Mouse (Mus musculus) left cerebral cortex, adult 9 months (tissue): ENCODE measurements at regions not wholly inside any gene's neighbourhood (a gene's known extent, or its start where the extent isn't known, plus 50 kb on each side); places are given as distances from the start of the nearest gene placed in this dataset.

Experiments used
- DNase-seq, 2 experiments: peaks; one replicate each; pipeline ENCODE4 v3.0.0; 2022; ENCODE audit warnings: low spot score in 2 of 2

GRCm38 (mm10) chr17:45242076-45242475, 191.5 kb downstream of the Cdc5l start:
- peak in 1 of 2 experiments; percentile 43 for DNase-seq

- DNase-seq = no peak
Measured at GRCm38 (mm10) chr17:45240963-45241543, 192.5 kb downstream of the Cdc5l start.

- DNase-seq = no peak
Measured at GRCm38 (mm10) chr17:45240545-45240944, 193.0 kb downstream of the Cdc5l start.

GRCm38 (mm10) chr17:45237246-45237645, 196.3 kb downstream of the Cdc5l start:
- DNase-seq = no peak

GRCm38 (mm10) chr17:45235401-45235800, 198.1 kb downstream of the Cdc5l start:
- DNase-seq = no peak

GRCm38 (mm10) chr17:45232874-45233273, 200.7 kb downstream of the Cdc5l start:
- no peak for DNase-seq

GRCm38 (mm10) chr17:45227190-45227589, 206.3 kb downstream of the Cdc5l start:
- no peak for DNase-seq

- no peak for DNase-seq
Measured at GRCm38 (mm10) chr17:45226486-45226885, 207.1 kb downstream of the Cdc5l start.

GRCm38 (mm10) chr17:45221625-45222024, 211.9 kb downstream of the Cdc5l start:
- DNase-seq = no peak

GRCm38 (mm10) chr17:45217126-45217525, 216.4 kb downstream of the Cdc5l start:
- no peak for DNase-seq

GRCm38 (mm10) chr17:45215067-45216049, 218.2 kb downstream of the Cdc5l start:
- no peak for DNase-seq

- no peak for DNase-seq
Measured at GRCm38 (mm10) chr17:45210984-45211383, 222.6 kb downstream of the Cdc5l start.

- no peak for DNase-seq
Measured at GRCm38 (mm10) chr17:45209387-45209663, 224.2 kb downstream of the Cdc5l start.

GRCm38 (mm10) chr17:45208596-45209386, 224.7 kb downstream of the Cdc5l start:
- no peak for DNase-seq

GRCm38 (mm10) chr17:45195779-45196178, 237.8 kb downstream of the Cdc5l start:
- no peak for DNase-seq

- no peak for DNase-seq
Measured at GRCm38 (mm10) chr17:45194786-45195281, 238.7 kb downstream of the Cdc5l start.

GRCm38 (mm10) chr17:45193456-45194025, 240.0 kb downstream of the Cdc5l start:
- DNase-seq = no peak

GRCm38 (mm10) chr17:45187402-45187801, 246.1 kb downstream of the Cdc5l start:
- no peak for DNase-seq

- DNase-seq = no peak
Measured at GRCm38 (mm10) chr17:45176340-45176739, 257.2 kb downstream of the Cdc5l start.

- peak; percentile 10 to 50 for DNase-seq
Measured at GRCm38 (mm10) chr17:45169257-45169994, 264.1 kb downstream of the Cdc5l start.
